Mouse (Mus musculus): ENCODE results near the gene Otp. TPM values are rescaled to one million over a fixed set of nuclear protein-coding genes. Genes with fewer than 3 reads are reported as not detected.

Gene Otp
- polyA plus RNA-seq, 1 experiment from 2014 or later: not detected

DNA sequence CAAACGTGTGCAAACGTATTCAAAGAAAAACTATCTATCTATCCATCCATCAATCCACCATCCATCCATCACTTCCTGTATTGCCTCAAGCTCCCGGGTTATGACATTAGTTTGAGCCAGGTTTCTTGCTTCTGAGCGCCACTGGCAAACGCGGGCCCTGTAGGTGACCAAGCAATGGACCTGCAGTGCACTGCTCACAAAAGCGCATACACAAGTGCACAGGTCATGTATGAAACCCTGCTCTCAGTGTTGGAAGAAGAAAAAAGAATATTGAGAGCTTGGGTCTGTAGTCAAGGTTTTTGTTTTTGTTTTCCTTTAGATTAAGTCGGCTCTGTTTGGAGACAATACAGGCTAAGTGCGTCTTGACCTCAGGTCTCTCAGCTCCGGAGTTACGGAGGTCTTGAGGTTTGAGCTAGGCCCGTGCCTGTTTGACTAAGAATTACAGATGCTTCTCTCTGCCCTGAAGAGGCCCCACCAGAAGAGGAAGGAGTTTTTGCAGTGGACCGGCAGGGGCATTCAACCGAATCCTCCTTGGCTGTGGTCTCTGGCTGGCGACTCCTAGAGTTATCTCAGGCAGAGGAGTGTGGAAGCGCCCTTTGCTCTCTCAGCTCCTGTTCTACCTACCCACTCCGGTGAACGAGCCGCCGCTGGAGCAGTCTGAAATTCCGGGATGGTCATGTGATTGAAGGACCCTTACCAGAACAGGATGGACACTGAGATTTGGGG is 4.8 kb upstream of the Otp start:
- H3K9ac ChIP-seq (ENCODE audit: low read depth, low read length): no peak overlapping the region
- H3K27me3 ChIP-seq (replicated peaks; ENCODE audit: control insufficient read depth, insufficient read depth, low read length): peaks cover 97% of the 10 kb centered on the region
- H3K4me2 ChIP-seq (ENCODE audit: low read depth, low read length): no peak overlapping the region
- under 1% methylated on average over 21 of the region's 21 CpGs for WGBS
- ATAC-seq (ENCODE audit: low read depth): no peak; the same call in 1 of the 2 replicates
- H3K4me3 ChIP-seq (ENCODE audit: low read depth, low read length): no peak overlapping the region
- H3K27ac ChIP-seq (replicated peaks; ENCODE audit: low read depth, low read length): no peak overlapping the region
- no peak for DNase-seq (ENCODE audit: low spot score)
- peaks cover 8% of the 10 kb centered on the region; the same call in 1 of the 2 replicates for H3K4me1 ChIP-seq (ENCODE audit: control insufficient read depth, insufficient read depth, low read length)
- H3K36me3 ChIP-seq (ENCODE audit: control insufficient read depth, insufficient read depth, low read length): no peaks in the 10 kb centered on the region
- H3K9me3 ChIP-seq (ENCODE audit: control insufficient read depth, low read length): no peaks in the 10 kb centered on the region

DNA sequence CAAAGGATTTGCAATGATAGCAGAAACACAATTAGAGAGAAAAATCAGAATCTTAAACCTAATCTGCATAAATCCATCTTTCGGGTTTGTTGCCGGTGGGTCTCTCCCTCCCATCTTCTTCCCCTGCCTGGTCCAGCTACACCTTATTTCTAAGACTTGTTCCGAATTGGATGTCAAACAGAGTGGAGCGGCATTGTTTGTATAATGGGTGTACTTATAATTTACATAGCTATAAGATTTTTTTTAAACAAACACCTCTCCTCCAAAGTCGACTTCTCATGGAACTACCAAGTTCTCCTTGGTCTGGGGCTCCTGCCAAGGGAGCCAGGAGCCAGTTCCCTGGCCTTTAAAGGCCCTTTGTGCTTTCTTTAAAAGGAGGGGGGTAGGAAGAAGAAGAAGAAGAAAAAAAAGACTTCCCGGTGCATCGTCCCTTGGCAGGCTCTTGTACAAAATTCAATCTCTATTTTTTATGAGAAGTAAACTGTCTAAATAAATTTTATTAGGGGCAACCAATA is 3.5 kb upstream of the Otp start:
- no peak overlapping the region for H3K27ac ChIP-seq (replicated peaks; ENCODE audit: low read depth, low read length)
- 2% methylated on average over 7 of the region's 7 CpGs for WGBS
- H3K9me3 ChIP-seq (ENCODE audit: control insufficient read depth, low read length): no peaks in the 10 kb centered on the region
- H3K4me1 ChIP-seq (ENCODE audit: control insufficient read depth, insufficient read depth, low read length): peaks cover 8% of the 10 kb centered on the region; the same call in 1 of the 2 replicates
- H3K4me3 ChIP-seq (ENCODE audit: low read depth, low read length): no peak overlapping the region
- no peak for DNase-seq (ENCODE audit: low spot score)
- no peak for ATAC-seq (ENCODE audit: low read depth)
- H3K27me3 ChIP-seq (replicated peaks; ENCODE audit: control insufficient read depth, insufficient read depth, low read length): peaks cover 96% of the 10 kb centered on the region
- H3K4me2 ChIP-seq (ENCODE audit: low read depth, low read length): no peak overlapping the region
- no peaks in the 10 kb centered on the region for H3K36me3 ChIP-seq (ENCODE audit: control insufficient read depth, insufficient read depth, low read length)
- H3K9ac ChIP-seq (ENCODE audit: low read depth, low read length): no peak overlapping the region

DNA sequence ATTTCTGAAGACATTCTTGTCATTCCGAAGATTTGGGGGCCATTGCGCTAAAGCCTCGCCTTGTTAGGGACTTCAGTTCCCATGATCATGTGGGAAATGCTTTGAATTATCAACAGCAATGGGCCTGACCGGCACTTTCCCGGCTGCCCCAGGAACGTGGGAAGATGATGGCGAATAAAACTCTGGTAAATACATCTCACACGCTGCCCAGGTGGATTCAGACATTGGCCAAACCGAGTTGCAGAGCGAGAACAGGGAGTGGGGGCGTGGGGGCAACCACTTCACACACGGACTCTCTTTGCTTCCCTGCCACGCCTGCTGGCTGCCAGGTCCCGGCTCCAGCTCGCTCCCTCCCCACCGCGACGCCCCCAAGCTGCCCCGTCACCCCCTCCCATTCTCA is 3.0 kb upstream of the Otp start:
- Histone ChIP-seq H3K4me2 (ENCODE audit: low read depth, low read length) (no peak overlapping the region), H3K27ac (replicated peaks; ENCODE audit: low read depth, low read length) (no peak overlapping the region), H3K36me3 (ENCODE audit: control insufficient read depth, insufficient read depth, low read length) (no peaks in the 10 kb centered on the region), H3K4me1 (ENCODE audit: control insufficient read depth, insufficient read depth, low read length) (peaks cover 8% of the 10 kb centered on the region; the same call in 1 of the 2 replicates), H3K4me3 (ENCODE audit: low read depth, low read length) (no peak overlapping the region), H3K9ac (ENCODE audit: low read depth, low read length) (no peak overlapping the region), H3K9me3 (ENCODE audit: control insufficient read depth, low read length) (no peaks in the 10 kb centered on the region), H3K27me3 (replicated peaks; ENCODE audit: control insufficient read depth, insufficient read depth, low read length) (peaks cover 96% of the 10 kb centered on the region)
- 2% methylated on average over 18 of the region's 19 CpGs for WGBS
- no peak for DNase-seq (ENCODE audit: low spot score)
- ATAC-seq (ENCODE audit: low read depth): no peak

DNA sequence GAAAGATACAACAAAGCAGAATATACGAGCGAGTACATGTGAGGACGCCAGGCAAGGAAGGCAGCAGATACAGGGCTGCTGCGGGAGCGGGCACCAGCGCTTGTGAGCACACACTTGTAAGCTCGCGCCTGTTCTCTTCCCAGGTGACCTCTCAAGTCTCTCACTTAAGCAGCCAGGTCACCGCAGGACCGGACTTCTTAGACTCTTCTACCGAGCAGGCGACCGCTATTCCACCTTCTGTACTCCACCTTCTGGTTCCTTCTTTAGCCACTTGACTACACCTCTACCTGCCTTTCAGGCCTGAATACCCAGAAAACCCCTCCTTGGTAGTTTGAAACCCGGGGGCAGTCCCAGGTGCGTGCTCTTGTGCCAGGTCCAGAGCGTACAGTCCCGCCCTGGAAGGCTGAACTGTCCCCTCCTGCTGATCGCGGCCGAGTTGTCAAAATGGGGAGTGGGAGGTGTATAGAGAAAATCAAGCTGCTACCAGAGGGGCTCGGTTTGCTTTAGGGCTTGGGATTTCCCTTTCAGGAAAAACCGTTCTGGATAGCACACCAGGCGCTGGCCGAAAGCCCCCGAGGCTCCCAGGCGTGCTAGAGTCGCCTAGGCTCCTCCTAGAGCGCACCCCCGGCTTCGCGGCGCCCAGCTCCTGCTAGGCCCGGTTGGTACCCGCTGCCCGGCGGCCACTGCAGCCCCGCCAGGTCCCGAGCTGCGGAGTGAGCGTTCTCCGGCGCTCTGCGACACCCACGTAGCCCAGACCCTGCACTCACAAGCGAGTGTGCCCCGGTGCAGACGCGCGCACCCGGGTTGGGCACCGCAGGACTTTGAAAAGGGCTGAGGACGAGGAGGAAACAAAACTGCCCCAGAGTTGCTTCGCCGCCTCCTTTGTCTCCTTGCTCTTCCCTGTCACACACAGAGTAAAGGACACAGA is 2.0 kb upstream of the Otp start:
- H3K27ac ChIP-seq (replicated peaks; ENCODE audit: low read depth, low read length): no peak overlapping the region
- H3K9ac ChIP-seq (ENCODE audit: low read depth, low read length): no peak overlapping the region
- H3K4me2 ChIP-seq (ENCODE audit: low read depth, low read length): no peak overlapping the region
- H3K4me1 ChIP-seq (ENCODE audit: control insufficient read depth, insufficient read depth, low read length): peaks cover 8% of the 10 kb centered on the region; the same call in 1 of the 2 replicates
- H3K27me3 ChIP-seq (replicated peaks; ENCODE audit: control insufficient read depth, insufficient read depth, low read length): peaks cover 96% of the 10 kb centered on the region
- H3K36me3 ChIP-seq (ENCODE audit: control insufficient read depth, insufficient read depth, low read length): no peaks in the 10 kb centered on the region
- no peaks in the 10 kb centered on the region for H3K9me3 ChIP-seq (ENCODE audit: control insufficient read depth, low read length)
- ATAC-seq (ENCODE audit: low read depth) (peak; percentile 14; the same call in 1 of the 2 replicates), DNase-seq (ENCODE audit: low spot score) (no peak)
- peak overlapping the region; percentile 16 for H3K4me3 ChIP-seq (ENCODE audit: low read depth, low read length)
- 1% methylated on average over 53 of the region's 54 CpGs for WGBS

DNA sequence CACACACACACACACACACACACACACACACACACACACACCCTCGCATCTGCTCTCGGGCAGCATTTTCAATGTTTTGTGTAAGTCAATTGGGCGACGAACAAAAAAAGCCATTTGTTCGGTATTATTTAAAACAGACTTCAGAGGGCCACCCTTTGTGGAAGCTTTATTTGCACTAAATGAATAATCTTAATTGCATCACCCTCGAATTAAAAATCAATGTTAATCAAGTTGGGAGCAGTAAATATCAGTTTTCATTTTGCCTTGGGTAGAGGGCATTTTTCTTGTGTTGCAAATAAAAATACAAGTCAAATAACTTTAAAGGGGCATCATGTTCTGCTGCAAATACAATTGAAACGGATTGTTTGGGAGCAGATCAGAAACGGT is 1.4 kb upstream of the Otp start:
- H3K27ac ChIP-seq (replicated peaks; ENCODE audit: low read depth, low read length): no peak overlapping the region
- no peak overlapping the region for H3K4me3 ChIP-seq (ENCODE audit: low read depth, low read length)
- peaks cover 1% of the 10 kb centered on the region; the same call in 1 of the 2 replicates for H3K4me1 ChIP-seq (ENCODE audit: control insufficient read depth, insufficient read depth, low read length)
- peaks cover 92% of the 10 kb centered on the region for H3K27me3 ChIP-seq (replicated peaks; ENCODE audit: control insufficient read depth, insufficient read depth, low read length)
- no peak for ATAC-seq (ENCODE audit: low read depth)
- 3% methylated on average over 8 of the region's 8 CpGs for WGBS
- H3K9ac ChIP-seq (ENCODE audit: low read depth, low read length): no peak overlapping the region
- no peak for DNase-seq (ENCODE audit: low spot score)
- H3K9me3 ChIP-seq (ENCODE audit: control insufficient read depth, low read length): no peaks in the 10 kb centered on the region
- H3K4me2 ChIP-seq (ENCODE audit: low read depth, low read length): no peak overlapping the region
- H3K36me3 ChIP-seq (ENCODE audit: control insufficient read depth, insufficient read depth, low read length): no peaks in the 10 kb centered on the region

DNA sequence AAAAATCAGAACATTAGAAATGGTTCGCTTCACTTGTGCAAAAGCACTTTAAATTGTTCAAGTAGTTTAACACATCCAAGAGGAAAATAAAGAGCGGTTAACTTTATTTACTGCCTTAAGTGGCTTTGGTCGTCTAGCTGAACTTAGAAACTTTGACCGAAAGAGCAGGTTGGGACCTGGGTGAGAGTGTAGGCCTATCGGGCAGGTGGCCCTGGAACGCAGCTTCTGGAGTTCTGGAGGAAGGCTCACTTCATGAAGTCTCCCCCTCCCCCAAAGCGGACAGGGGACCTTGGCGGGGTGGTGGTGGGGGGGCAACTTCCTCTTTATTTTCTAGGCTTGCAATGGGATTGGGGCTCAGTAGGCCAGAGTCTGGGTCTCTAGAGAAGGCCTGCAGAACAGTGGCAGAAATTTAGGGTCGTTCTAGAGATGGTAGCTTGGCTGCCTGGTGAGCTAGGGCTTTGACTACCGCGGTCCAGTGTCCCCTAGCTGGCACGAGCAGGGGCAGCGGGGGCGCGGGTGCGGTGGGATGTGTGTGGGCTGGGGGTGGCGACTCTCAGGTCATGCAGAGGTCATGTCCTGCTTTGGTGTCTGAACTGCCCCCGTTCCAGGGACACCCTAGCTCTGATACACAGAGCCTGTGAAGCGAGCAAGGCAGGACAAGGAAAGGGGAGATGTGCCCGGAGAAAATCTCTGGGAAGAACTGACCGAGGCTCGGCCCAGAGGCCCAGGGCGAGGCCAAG is 576 bp upstream of the Otp start:
- ATAC-seq (ENCODE audit: low read depth) (no peak), DNase-seq (ENCODE audit: low spot score) (no peak)
- Histone ChIP-seq H3K27me3 (replicated peaks; ENCODE audit: control insufficient read depth, insufficient read depth, low read length) (peaks cover 90% of the 10 kb centered on the region), H3K4me1 (ENCODE audit: control insufficient read depth, insufficient read depth, low read length) (no peaks in the 10 kb centered on the region), H3K9ac (ENCODE audit: low read depth, low read length) (no peak overlapping the region), H3K9me3 (ENCODE audit: control insufficient read depth, low read length) (no peaks in the 10 kb centered on the region), H3K4me2 (ENCODE audit: low read depth, low read length) (no peak overlapping the region), H3K36me3 (ENCODE audit: control insufficient read depth, insufficient read depth, low read length) (no peaks in the 10 kb centered on the region), H3K4me3 (ENCODE audit: low read depth, low read length) (no peak overlapping the region), H3K27ac (replicated peaks; ENCODE audit: low read depth, low read length) (no peak overlapping the region)
- under 1% methylated on average over 20 of the region's 23 CpGs for WGBS

DNA sequence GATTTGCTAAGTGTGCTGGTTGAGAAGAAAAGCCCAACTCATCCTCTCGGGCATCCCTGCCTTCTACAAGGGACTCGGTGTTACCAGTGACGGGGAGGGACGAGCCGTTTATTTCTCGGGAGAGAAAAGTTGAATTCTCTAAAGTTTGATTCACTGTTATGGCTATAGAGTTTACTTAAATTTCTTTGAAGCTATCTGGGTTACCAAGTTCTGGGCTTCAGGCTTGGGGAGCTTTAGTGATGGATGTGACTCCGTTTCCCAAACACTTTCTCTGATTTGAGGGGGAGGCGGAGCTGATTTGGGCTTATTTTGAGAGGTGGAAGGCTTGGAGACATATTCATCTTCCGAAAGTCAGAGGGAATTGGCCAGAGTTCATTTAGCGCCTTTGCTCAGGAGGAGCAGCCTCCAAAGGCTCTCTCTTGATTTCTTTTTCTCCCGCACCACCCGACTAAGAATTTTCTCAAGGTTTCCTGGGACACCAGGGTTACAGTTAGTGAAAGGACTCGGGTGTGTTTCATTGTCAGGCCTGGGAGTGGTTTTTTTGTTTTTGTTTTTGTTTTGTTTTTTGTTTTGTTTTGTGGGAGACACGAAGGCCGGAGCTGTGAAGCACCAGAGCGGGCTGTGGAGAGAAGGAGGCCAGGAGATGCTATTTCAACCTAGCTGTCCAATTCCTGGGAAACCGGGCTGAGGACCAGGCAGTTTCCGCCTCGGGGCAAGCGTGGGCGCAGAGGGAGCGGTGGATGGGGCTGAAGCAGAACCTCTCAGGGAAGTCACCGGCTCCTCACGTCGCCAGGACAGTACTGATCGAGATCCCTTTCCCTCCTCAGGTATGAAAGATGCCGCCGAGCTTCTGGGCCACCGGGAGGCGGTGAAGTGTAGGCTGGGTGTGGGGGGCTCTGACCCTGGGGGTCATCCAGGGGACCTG is 1.1 kb downstream of the Otp start:
- WGBS: under 1% methylated on average over 26 of the region's 30 CpGs
- ATAC-seq (ENCODE audit: low read depth): no peak
- no peak for DNase-seq (ENCODE audit: low spot score)

More for the DNA sequence above, 1.1 kb downstream of the Otp start:
- Histone ChIP-seq H3K4me2 (ENCODE audit: low read depth, low read length) (no peak overlapping the region), H3K4me3 (ENCODE audit: low read depth, low read length) (no peak overlapping the region), H3K36me3 (ENCODE audit: control insufficient read depth, insufficient read depth, low read length) (no peaks in the 10 kb centered on the region), H3K9me3 (ENCODE audit: control insufficient read depth, low read length) (no peaks in the 10 kb centered on the region), H3K27me3 (replicated peaks; ENCODE audit: control insufficient read depth, insufficient read depth, low read length) (peaks cover 90% of the 10 kb centered on the region), H3K9ac (ENCODE audit: low read depth, low read length) (no peak overlapping the region), H3K4me1 (ENCODE audit: control insufficient read depth, insufficient read depth, low read length) (no peaks in the 10 kb centered on the region), H3K27ac (replicated peaks; ENCODE audit: low read depth, low read length) (no peak overlapping the region)
